Mouse (Mus musculus) forebrain, postnatal 0 days (tissue): ENCODE data around the gene 4931414P19Rik. TPM values are rescaled to one million over a fixed set of nuclear protein-coding genes. Genes with fewer than 3 reads are reported as not detected.

ENCODE experiments used
- ATAC-seq: fragments of 200-750 bp; cut with Nextera tagmentation; 2 replicates; pipeline ENCODE4 v1.8.0; 2017; ENCODE audit warnings: mild to moderate bottlenecking, moderate library complexity
- DNase-seq: peaks from one replicate; pipeline ENCODE4 v3.0.0-alpha.2; 2015
- H3K27ac ChIP-seq: fragments of 300-500 bp; sonication (generic); 2 replicates; pipeline ENCODE4 v1.5.1; 2014; ENCODE audit warnings: low read depth, mild to moderate bottlenecking, antibody characterized with exemption, low read length, moderate library complexity, mixed read lengths
- H3K27me3 ChIP-seq: fragments of 300-500 bp; sonication (generic); 2 replicates; pipeline ENCODE4 v1.6.1; 2014; ENCODE audit warnings: mild to moderate bottlenecking, low read length, mixed read lengths; ENCODE audit not compliant: insufficient read depth
- H3K36me3 ChIP-seq: fragments of 300-500 bp; sonication (generic); 2 replicates; pipeline ENCODE4 v1.6.1; 2014; ENCODE audit warnings: mild to moderate bottlenecking, moderate library complexity; ENCODE audit not compliant: insufficient read depth
- H3K4me1 ChIP-seq: fragments of 300-500 bp; sonication (generic); 2 replicates; pipeline ENCODE4 v1.6.1; 2014; ENCODE audit warnings: antibody characterized with exemption; ENCODE audit not compliant: insufficient read depth
- H3K4me2 ChIP-seq: fragments of 300-500 bp; sonication (generic); 2 replicates; pipeline ENCODE4 v1.6.1; 2014; ENCODE audit warnings: low read depth, mild to moderate bottlenecking, moderate library complexity
- H3K4me3 ChIP-seq: fragments of 300-500 bp; sonication (generic); 2 replicates; pipeline ENCODE4 v1.5.1; 2014; ENCODE audit warnings: low read depth, low read length, mixed read lengths
- H3K9ac ChIP-seq: fragments of 300-500 bp; sonication (generic); 2 replicates; pipeline ENCODE4 v1.6.1; 2014; ENCODE audit warnings: mild to moderate bottlenecking
- H3K9me3 ChIP-seq: fragments of 300-500 bp; sonication (generic); 2 replicates; pipeline ENCODE4 v1.6.1; 2016; ENCODE audit warnings: low read length
- CTCF ChIP-seq: sonication (generic); IDR thresholded peaks from 2 replicates; pipeline ENCODE4 v1.5.1; 2016; ENCODE audit warnings: antibody characterized with exemption, control low read depth, low read depth
- WGBS: fragments of 180-500 bp; shearing (Covaris S2); extraction: QIAGEN DNeasy Blood & Tissue Kit; methylation state at CpG from one replicate; pipeline ENCODE4 v1.1.7; 2014; 5-methylcytosine and 5-hydroxymethylcytosine counted together
- polyA plus RNA-seq: library from polyadenylated mRNA; unstranded; fragments of >200 nt; fragmentation: Nextera tagmentation; extraction: Ambion mirVana; gene quantifications from 2 replicates; pipeline ENCODE4 v1.2.1, GENCODE M21; 2015
- total RNA-seq: library from RNA; depleted of rRNA; stranded (reverse); fragments of >200 nt; gene quantifications from 2 replicates; pipeline ENCODE4 v1.2.3, GENCODE M21; 2014

The 4931414P19Rik gene
- total and polyA plus RNA-seq, 2 experiments from 2014 or later = 3.1 to 6.5 TPM

- H3K27ac ChIP-seq = peak overlapping the region; percentile 97
- WGBS = 78% methylated on average over 8 of the region's 8 CpGs
- DNase-seq (no peak), ATAC-seq (no peak)
- H3K4me3 ChIP-seq = peak overlapping the region; percentile 54
- H3K9ac ChIP-seq = peak overlapping the region; percentile 74; the same call in 1 of the 2 replicates
- peak overlapping the region; percentile 54 for H3K4me2 ChIP-seq
- H3K9me3 ChIP-seq = no peaks in the 10 kb centered on the region
- peaks cover 16% of the 10 kb centered on the region; the same call in 1 of the 2 replicates for H3K4me1 ChIP-seq
- no peaks in the 10 kb centered on the region for H3K27me3 ChIP-seq
- no peaks in the 10 kb centered on the region for H3K36me3 ChIP-seq
- no peak for TF ChIP-seq CTCF
These were observed 2.1 kb downstream of the 4931414P19Rik start for GRCm38 (mm10) chr14:54603686-54604085.

- Histone ChIP-seq H3K27ac (peak overlapping the region; percentile 97), H3K36me3 (no peaks in the 10 kb centered on the region), H3K9me3 (no peaks in the 10 kb centered on the region), H3K9ac (peak overlapping the region; percentile 74), H3K4me1 (peaks cover 16% of the 10 kb centered on the region; the same call in 1 of the 2 replicates), H3K27me3 (no peaks in the 10 kb centered on the region), H3K4me2 (peak overlapping the region; percentile 54), H3K4me3 (peak overlapping the region; percentile 54)
- TF ChIP-seq CTCF = peak; percentile 12; the same call in 1 of the 2 replicates
- ATAC-seq = peak; percentile 99
- DNase-seq = peak; percentile 99
- WGBS = under 1% methylated on average over 46 of the region's 46 CpGs
These were observed 2.6 kb downstream of the 4931414P19Rik start for GRCm38 (mm10) chr14:54603038-54603654.

GRCm38 (mm10) chr14:54602613-54603012 is 3.2 kb downstream of the 4931414P19Rik start:
- H3K4me2 ChIP-seq = peak overlapping the region; percentile 54
- H3K36me3 ChIP-seq = no peaks in the 10 kb centered on the region
- no peaks in the 10 kb centered on the region for H3K9me3 ChIP-seq
- no peaks in the 10 kb centered on the region for H3K27me3 ChIP-seq
- no peak for TF ChIP-seq CTCF
- peaks cover 16% of the 10 kb centered on the region; the same call in 1 of the 2 replicates for H3K4me1 ChIP-seq
- peak overlapping the region; percentile 97 for H3K27ac ChIP-seq
- WGBS = 39% methylated on average over 4 of the region's 4 CpGs
- peak; percentile 4 for ATAC-seq
- H3K4me3 ChIP-seq = peak overlapping the region; percentile 54
- DNase-seq = no peak
- peak overlapping the region; percentile 74 for H3K9ac ChIP-seq

GRCm38 (mm10) chr14:54601601-54602000 is 4.2 kb downstream of the 4931414P19Rik start:
- Histone ChIP-seq H3K36me3 (no peaks in the 10 kb centered on the region), H3K9ac (no peak overlapping the region), H3K4me2 (no peak overlapping the region), H3K9me3 (no peaks in the 10 kb centered on the region), H3K4me1 (peaks cover 16% of the 10 kb centered on the region; the same call in 1 of the 2 replicates), H3K27me3 (no peaks in the 10 kb centered on the region), H3K4me3 (no peak overlapping the region), H3K27ac (no peak overlapping the region)
- WGBS = 76% methylated on average over 2 of the region's 2 CpGs
- DNase-seq (no peak), ATAC-seq (no peak)
- no peak for TF ChIP-seq CTCF

GRCm38 (mm10) chr14:54597084-54597483 is 8.7 kb downstream of the 4931414P19Rik start:
- no peaks in the 10 kb centered on the region for H3K36me3 ChIP-seq
- WGBS = 86% methylated on average over 7 of the region's 7 CpGs
- no peaks in the 10 kb centered on the region for H3K4me1 ChIP-seq
- no peaks in the 10 kb centered on the region for H3K9me3 ChIP-seq
- peak; percentile 49 for TF ChIP-seq CTCF
- H3K4me3 ChIP-seq = no peak overlapping the region
- H3K4me2 ChIP-seq = no peak overlapping the region
- no peak for ATAC-seq
- no peak overlapping the region for H3K9ac ChIP-seq
- no peak overlapping the region for H3K27ac ChIP-seq
- DNase-seq = no peak
- H3K27me3 ChIP-seq = no peaks in the 10 kb centered on the region

GRCm38 (mm10) chr14:54594631-54595414 is 11.0 kb downstream of the 4931414P19Rik start:
- no peak for TF ChIP-seq CTCF
- 63% methylated on average over 27 of the region's 28 CpGs for WGBS
- peaks cover 4% of the 10 kb centered on the region; the same call in 1 of the 2 replicates for H3K36me3 ChIP-seq
- no peaks in the 10 kb centered on the region for H3K9me3 ChIP-seq
- no peak overlapping the region for H3K9ac ChIP-seq
- H3K4me3 ChIP-seq = no peak overlapping the region
- 0 out of 2 replicates have a peak overlapping the region, but pooled peaks have one; percentile 29 for H3K27ac ChIP-seq
- DNase-seq = peak; percentile 47
- H3K4me2 ChIP-seq = peak overlapping the region; percentile 23; the same call in 1 of the 2 replicates
- no peaks in the 10 kb centered on the region for H3K27me3 ChIP-seq
- peak; percentile 37; the same call in 1 of the 2 replicates for ATAC-seq
- H3K4me1 ChIP-seq = no peaks in the 10 kb centered on the region
